Mouse (Mus musculus): ENCODE measurements at regions not wholly inside any gene's neighbourhood (a gene's known extent, or its start where the extent isn't known, plus 50 kb on each side); places are given as distances from the start of the nearest gene placed in this dataset.
A peak's percentile ranks its signal among the peaks of the same experiment; 100 is the strongest.
"Not testable (repeated sequence)": the region's sequence is repeated elsewhere in the genome, so short reads cannot be mapped to it uniquely, and the experiment has no call there.

- no peak for DNase-seq
These were observed 339.6 kb upstream of the Gm6657 start for GRCm38 (mm10) chr12:77854281-77855075.

GRCm38 (mm10) chr12:77855796-77856195 lies 338.2 kb upstream of the Gm6657 start:
- no peak for DNase-seq

- no peak for DNase-seq
These were observed 336.8 kb upstream of the Gm6657 start for GRCm38 (mm10) chr12:77857281-77857680.

DNA sequence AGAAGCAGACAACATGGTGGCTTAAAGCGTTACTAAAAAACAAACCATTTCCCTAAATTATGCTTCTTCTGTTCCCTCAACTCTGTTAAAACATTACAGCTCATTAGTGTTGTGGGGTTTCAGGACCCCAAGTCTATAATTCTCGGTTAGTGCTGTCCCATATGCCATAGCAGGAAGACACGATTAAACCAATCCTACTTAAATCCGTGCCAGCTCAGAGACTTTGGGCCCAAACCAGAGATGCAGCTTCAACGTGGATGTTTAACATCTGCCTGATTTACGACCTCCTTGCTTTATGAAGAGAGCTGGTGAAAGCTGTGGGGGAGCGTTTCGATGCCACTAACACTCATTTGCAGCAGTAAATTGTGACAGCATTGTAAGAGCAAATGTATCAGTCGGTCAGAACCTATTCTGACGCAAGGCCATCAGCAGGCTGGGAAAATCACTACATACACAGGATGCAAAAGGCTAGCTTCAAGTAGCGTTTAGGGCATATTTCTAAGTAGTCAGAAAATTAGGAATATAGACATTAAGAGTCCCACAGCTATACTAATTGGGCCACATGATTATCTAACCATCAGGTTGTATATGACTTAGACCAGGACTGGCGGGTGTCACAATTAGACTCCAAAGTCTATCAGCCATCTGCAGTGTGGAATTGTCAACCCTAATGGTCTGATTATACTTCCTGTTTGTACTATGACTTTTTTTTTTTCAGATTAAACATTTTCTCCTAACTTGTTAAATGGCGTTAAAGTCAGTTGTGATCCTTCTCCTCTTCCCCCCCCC lies 333.1 kb upstream of the Gm6657 start:
- DNase-seq: no peak

DNA sequence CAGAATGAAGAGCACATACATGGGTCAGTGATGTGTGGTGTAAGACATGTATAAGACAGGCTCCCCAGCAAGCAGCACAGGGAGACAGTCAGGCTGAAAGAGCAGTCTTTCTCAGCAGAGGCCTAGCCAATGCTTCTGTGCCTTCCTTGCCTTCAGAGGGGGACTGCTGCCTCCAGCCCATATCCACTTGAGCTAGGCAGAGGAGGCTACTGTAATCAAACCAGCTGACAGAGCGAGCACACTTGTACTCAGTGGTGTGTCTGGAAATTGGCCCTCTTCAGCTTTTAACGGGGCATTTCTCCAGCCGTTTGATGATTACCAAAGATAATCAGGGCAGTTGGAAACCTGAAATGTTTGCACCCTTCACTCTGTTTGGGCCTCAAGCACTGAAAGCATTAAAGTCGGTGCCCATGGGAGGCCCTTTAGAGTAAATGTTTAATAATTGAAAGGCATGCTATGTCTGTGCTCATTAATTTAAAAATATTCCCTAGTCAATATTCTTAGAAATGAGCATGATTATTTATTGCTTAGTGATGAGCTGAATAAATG lies 326.0 kb upstream of the Gm6657 start:
- DNase-seq: no peak

DNA sequence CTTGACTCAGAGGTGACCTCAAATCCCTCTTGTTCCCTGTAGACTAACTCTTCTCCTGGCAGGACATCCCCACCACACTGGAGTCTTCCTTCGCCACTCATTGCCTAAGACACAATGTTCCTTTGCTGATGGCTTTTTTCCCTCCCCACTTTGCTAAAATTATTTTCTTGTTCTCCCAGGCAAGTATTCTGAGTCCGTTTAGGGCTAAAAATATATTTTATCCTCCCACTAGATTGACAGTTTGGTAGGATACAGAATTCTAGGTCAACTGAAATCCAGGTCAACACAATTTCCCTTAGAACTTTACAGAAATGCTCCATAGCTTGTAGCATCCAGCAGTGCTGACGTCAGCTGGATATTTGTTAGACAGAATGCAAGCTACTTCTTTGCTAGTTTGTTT lies 324.7 kb upstream of the Gm6657 start:
- DNase-seq: no peak

- no peak for DNase-seq
These were observed 306.7 kb upstream of the Gm6657 start for GRCm38 (mm10) chr12:77887335-77887734.

- DNase-seq: no peak
These were observed 302.6 kb upstream of the Gm6657 start for GRCm38 (mm10) chr12:77891452-77891851.

DNA sequence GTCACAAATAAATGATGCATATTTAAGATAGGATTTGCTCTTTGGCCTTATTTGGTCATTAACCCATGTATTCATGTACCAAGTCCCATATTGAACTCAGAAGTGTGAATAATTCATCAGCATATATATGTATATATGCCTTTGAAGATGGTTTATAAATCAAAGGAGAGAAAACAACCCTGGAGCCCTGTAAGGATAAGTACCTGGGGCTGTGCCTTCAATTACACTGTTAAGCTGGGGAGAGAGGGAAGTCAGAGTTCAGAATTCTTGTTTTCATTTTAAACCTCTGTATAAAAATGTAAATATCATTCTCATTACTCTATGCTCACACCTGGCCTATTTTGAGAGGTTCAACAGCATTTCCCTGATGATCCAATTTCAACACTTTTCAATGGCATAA lies 299.8 kb upstream of the Gm6657 start:
- no peak for DNase-seq

GRCm38 (mm10) chr12:77895508-77895907 lies 298.5 kb upstream of the Gm6657 start:
- no peak for DNase-seq

GRCm38 (mm10) chr12:77898974-77899373 lies 295.1 kb upstream of the Gm6657 start:
- DNase-seq: not testable (repeated sequence)

- DNase-seq: no peak
These were observed 292.8 kb upstream of the Gm6657 start for GRCm38 (mm10) chr12:77901254-77901653.

DNA sequence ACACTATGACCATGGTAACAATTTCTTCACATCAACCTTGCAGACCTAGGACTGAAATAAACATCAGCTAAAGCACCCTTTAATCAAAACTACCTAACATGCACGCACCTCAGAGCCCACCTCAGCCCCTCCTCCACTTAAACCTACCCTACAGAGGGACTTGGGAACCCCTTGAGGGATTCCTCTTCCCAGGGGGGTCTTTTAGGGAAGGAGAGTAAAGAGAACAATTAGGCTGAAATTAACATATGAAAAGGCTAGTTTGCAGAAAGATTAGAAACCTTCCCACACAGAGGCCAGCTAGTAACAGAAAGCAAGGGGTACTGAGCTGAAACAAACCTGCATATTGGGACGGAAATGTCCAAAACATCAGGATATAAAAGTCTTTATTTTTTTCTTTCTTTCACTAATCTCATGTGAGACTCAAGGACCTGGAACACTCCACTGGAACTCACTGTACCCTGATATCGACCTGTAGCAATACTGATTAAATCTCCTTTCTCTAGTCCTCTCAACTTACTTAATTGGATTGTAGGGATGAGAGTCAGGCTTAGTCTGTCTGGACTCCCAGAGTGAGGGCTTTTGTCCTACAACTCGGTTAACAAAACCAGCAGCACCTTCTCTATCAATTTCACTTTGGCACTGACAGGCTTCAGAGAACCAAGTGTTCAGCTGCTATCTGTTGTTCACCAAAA lies 281.0 kb upstream of the Gm6657 start:
- no peak for DNase-seq

DNA sequence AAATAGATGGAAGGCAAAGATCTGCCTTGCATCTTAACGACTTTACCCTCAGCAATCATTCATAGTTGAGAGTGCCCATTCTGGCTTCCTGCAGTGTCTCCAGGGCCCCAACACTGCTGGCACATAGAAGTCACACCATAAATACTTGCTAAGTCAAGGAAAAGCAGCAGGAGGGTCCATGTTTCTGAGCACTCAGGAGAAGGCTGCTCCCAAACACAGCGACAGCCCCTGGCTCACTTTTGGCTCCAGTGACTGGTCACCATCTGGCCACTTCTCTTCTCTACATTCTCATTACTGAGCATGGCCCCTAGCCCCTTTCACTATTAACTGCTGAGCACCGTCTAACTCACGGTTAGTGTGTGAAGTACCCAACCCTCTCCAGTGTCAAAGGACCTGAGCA lies 265.3 kb upstream of the Gm6657 start:
- no peak for DNase-seq

- no peak for DNase-seq
These were observed 264.5 kb upstream of the Gm6657 start for GRCm38 (mm10) chr12:77929571-77929970.

- no peak for DNase-seq
These were observed 250.1 kb upstream of the Gm6657 start for GRCm38 (mm10) chr12:77943960-77944359.

DNA sequence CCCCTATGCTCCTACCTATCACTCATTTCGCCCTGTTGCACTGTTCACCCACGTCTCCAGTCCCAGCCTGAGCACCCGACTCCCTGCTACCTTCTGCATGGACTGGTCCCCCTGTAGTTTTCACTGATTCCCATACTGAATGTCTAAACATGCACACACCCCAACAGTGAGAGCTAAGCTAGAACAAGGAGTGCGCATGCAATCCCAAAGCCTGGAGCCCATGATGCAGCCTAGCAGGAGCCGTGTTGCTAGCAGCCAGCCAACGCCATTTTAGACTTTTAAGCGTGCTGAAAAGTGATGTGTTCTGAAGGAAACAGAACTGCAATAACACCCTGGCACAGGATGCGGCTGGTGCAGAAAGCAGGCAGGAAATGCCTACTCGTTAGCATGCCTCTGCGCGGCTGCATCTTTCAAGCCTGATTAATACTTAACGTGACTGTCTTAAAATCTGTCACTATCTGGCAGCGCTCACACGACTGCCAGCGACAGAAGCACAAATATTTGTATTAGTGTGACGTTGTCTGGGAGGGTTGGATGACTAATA lies 244.5 kb upstream of the Gm6657 start:
- peak in 1 of 2 experiments; percentile 4 for DNase-seq

- DNase-seq: no peak
These were observed 241.6 kb upstream of the Gm6657 start for GRCm38 (mm10) chr12:77952492-77952891.

- peak; percentile 6 to 13 for DNase-seq
These were observed 231.4 kb upstream of the Gm6657 start for GRCm38 (mm10) chr12:77962631-77963030.

DNA sequence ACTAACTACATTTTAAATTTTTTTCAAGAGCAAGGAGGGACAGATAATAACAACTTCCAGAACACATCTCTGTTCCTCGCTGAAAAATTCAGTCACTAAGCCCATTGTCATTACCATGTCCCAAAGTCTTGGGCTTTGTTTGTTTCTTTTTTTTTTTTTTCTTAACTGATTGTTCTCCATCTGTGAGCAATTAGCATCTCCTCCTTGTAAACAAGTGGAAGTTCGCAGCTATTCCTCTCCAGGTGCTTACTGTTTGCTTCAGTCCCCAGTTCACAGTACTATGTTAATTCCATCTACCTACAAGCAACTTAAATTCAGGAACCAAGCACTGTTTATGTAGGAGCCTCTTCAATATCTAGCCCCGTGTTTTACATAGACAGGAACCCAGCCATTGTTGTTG lies 225.5 kb upstream of the Gm6657 start:
- DNase-seq: no peak

DNA sequence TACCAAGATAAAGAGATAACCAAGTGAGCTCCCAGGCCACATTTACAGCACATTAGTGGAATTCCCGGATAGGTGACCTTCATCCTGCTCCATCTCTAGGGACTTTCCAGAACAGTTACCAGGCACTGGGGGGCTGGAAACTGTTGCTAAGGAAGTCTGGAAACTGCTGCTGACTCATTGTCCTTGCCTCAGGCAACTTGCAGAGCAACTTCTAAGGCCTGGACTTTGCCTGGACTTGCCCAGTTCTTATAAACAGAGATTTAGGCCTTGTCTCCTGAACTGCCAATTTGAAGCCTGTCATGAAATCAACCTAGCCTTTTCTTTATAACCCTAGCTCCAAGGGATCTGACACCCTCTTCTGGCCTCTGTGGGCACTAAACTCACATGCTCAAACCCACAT lies 224.0 kb upstream of the Gm6657 start:
- DNase-seq: no peak

DNA sequence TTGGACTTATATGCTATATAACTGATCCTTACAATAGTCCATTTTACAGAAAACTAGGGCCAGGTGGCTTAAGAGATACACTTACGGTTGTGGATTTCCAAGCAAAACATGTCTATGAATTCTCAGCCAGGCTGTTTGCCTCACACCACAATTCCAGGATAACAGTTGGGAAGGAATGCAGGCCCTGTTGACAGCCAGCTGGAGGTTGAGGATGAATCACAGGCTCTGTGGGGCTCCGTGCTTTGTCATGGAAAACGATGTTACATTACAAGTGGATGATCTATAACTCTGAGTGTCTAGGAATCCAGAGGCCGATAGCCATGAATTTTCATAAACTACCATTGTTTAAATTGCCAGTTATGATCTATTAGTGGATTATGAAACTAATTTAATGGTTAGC lies 221.9 kb upstream of the Gm6657 start:
- DNase-seq: peak in 1 of 2 experiments; percentile 4

All from heart, adult 18-20 months (tissue).